Mouse (Mus musculus) forebrain, embryonic 14.5 days (tissue): ENCODE data around the gene Plxna2. TPM values are rescaled to one million over a fixed set of nuclear protein-coding genes. Genes with fewer than 3 reads are reported as not detected.

Experiments
- ATAC-seq: fragments of 200-750 bp; cut with Nextera tagmentation; 2 replicates; pipeline ENCODE4 v1.8.0; 2017; ENCODE audit warnings: mild to moderate bottlenecking, moderate library complexity
- DNase-seq: peaks from one replicate; pipeline ENCODE4 v3.0.0-alpha.2; 2015; ENCODE audit warnings: low spot score
- H3K27ac ChIP-seq: fragments of 300-500 bp; sonication (generic); 2 replicates; pipeline ENCODE4 v1.5.1; 2014; ENCODE audit warnings: low read depth, mild to moderate bottlenecking, control low read depth, low read length, moderate library complexity
- H3K27me3 ChIP-seq: fragments of 300-500 bp; sonication (generic); replicated peaks from 2 replicates; pipeline ENCODE4 v1.6.1; 2014; ENCODE audit warnings: low read length, control low read depth, mixed read lengths; ENCODE audit not compliant: control insufficient read depth, insufficient read depth
- H3K36me3 ChIP-seq: fragments of 300-500 bp; sonication (generic); 2 replicates; pipeline ENCODE4 v1.6.1; 2014; ENCODE audit warnings: low read length, control low read depth; ENCODE audit not compliant: control insufficient read depth, insufficient read depth
- H3K4me1 ChIP-seq: fragments of 300-500 bp; sonication (generic); 2 replicates; pipeline ENCODE4 v1.6.1; 2014; ENCODE audit warnings: antibody characterized with exemption, low read length, control low read depth; ENCODE audit not compliant: control insufficient read depth, insufficient read depth
- H3K4me2 ChIP-seq: fragments of 300-500 bp; sonication (generic); 2 replicates; pipeline ENCODE4 v1.6.1; 2014; ENCODE audit warnings: mild to moderate bottlenecking, control low read depth, low read length
- H3K4me3 ChIP-seq: fragments of 300-500 bp; sonication (generic); 2 replicates; pipeline ENCODE4 v1.5.1; 2014; ENCODE audit warnings: low read depth, low read length, control low read depth
- H3K9ac ChIP-seq: fragments of 300-500 bp; sonication (generic); 2 replicates; pipeline ENCODE4 v1.6.1; 2014; ENCODE audit warnings: mild to moderate bottlenecking, low read length, control low read depth, moderate library complexity
- H3K9me3 ChIP-seq: fragments of 300-500 bp; sonication (generic); replicated peaks from 2 replicates; pipeline ENCODE4 v1.6.1; 2016; ENCODE audit warnings: low read length, control low read depth, mixed read lengths; ENCODE audit not compliant: control insufficient read depth
- WGBS: fragments of 180-500 bp; shearing (Covaris S2); extraction: QIAGEN DNeasy Blood & Tissue Kit; methylation state at CpG from one replicate; pipeline ENCODE4 v1.1.7; 2014; 5-methylcytosine and 5-hydroxymethylcytosine counted together
- polyA plus RNA-seq: library from polyadenylated mRNA; unstranded; fragments of >200 nt; fragmentation: Nextera tagmentation; extraction: Ambion mirVana; gene quantifications from 2 replicates; pipeline ENCODE4 v1.2.1, GENCODE M21; 2014

Gene Plxna2
- polyA plus RNA-seq, 1 experiment from 2014 or later, result 54.7 TPM

- H3K27me3 ChIP-seq, result no peaks in the 10 kb centered on the region
- no peak for ATAC-seq
These were observed 155.9 kb downstream of the Plxna2 start for GRCm38 (mm10) chr1:194773899-194774298.

GRCm38 (mm10) chr1:194774350-194774749 is 156.3 kb downstream of the Plxna2 start:
- DNase-seq (no peak), ATAC-seq (no peak)
- peaks cover 71% of the 10 kb centered on the region for H3K36me3 ChIP-seq

More at GRCm38 (mm10) chr1:194773899-194774298, 155.9 kb downstream of the Plxna2 start:
- Histone ChIP-seq H3K9me3 (no peaks in the 10 kb centered on the region), H3K27ac (no peak overlapping the region), H3K36me3 (peaks cover 73% of the 10 kb centered on the region), H3K9ac (no peak overlapping the region), H3K4me1 (no peaks in the 10 kb centered on the region; the same call in 1 of the 2 replicates), H3K4me3 (no peak overlapping the region), H3K4me2 (no peak overlapping the region)
- peak; percentile 22 for DNase-seq
- WGBS, result 20% methylated on average over 3 of the region's 3 CpGs

GRCm38 (mm10) chr1:194774754-194775153 is 156.7 kb downstream of the Plxna2 start:
- H3K4me3 ChIP-seq, result no peak overlapping the region
- H3K27ac ChIP-seq, result no peak overlapping the region
- WGBS, result 74% methylated on average over 1 of the region's 1 CpGs
- H3K4me1 ChIP-seq, result no peaks in the 10 kb centered on the region; the same call in 1 of the 2 replicates
- peaks cover 69% of the 10 kb centered on the region for H3K36me3 ChIP-seq
- H3K4me2 ChIP-seq, result no peak overlapping the region
- ATAC-seq, result no peak
- no peak overlapping the region for H3K9ac ChIP-seq
- no peaks in the 10 kb centered on the region for H3K27me3 ChIP-seq
- no peaks in the 10 kb centered on the region for H3K9me3 ChIP-seq
- no peak for DNase-seq

More at GRCm38 (mm10) chr1:194774350-194774749, 156.3 kb downstream of the Plxna2 start:
- Histone ChIP-seq H3K4me1 (no peaks in the 10 kb centered on the region; the same call in 1 of the 2 replicates), H3K4me3 (no peak overlapping the region), H3K9me3 (no peaks in the 10 kb centered on the region), H3K27ac (no peak overlapping the region), H3K4me2 (no peak overlapping the region), H3K9ac (no peak overlapping the region), H3K27me3 (no peaks in the 10 kb centered on the region)
- 75% methylated on average over 2 of the region's 2 CpGs for WGBS

- H3K9me3 ChIP-seq, result no peaks in the 10 kb centered on the region
- no peak overlapping the region for H3K27ac ChIP-seq
- H3K4me1 ChIP-seq, result no peaks in the 10 kb centered on the region; the same call in 1 of the 2 replicates
- no peaks in the 10 kb centered on the region for H3K27me3 ChIP-seq
- DNase-seq (no peak), ATAC-seq (no peak)
- H3K4me3 ChIP-seq, result no peak overlapping the region
- peaks cover 80% of the 10 kb centered on the region for H3K36me3 ChIP-seq
- H3K4me2 ChIP-seq, result no peak overlapping the region
- H3K9ac ChIP-seq, result no peak overlapping the region
These were observed 157.8 kb downstream of the Plxna2 start for GRCm38 (mm10) chr1:194775656-194776374.

- Histone ChIP-seq H3K36me3 (peaks cover 79% of the 10 kb centered on the region), H3K4me1 (no peaks in the 10 kb centered on the region; the same call in 1 of the 2 replicates), H3K9me3 (no peaks in the 10 kb centered on the region), H3K27me3 (no peaks in the 10 kb centered on the region), H3K9ac (no peak overlapping the region), H3K4me2 (no peak overlapping the region), H3K27ac (no peak overlapping the region), H3K4me3 (no peak overlapping the region)
- DNase-seq, result no peak
- no peak for ATAC-seq
- 78% methylated on average over 5 of the region's 5 CpGs for WGBS
These were observed 158.7 kb downstream of the Plxna2 start for GRCm38 (mm10) chr1:194776510-194777244.

- H3K9me3 ChIP-seq, result no peaks in the 10 kb centered on the region
- H3K4me1 ChIP-seq, result no peaks in the 10 kb centered on the region; the same call in 1 of the 2 replicates
- H3K4me3 ChIP-seq, result no peak overlapping the region
- H3K27me3 ChIP-seq, result no peaks in the 10 kb centered on the region
- H3K36me3 ChIP-seq, result peaks cover 80% of the 10 kb centered on the region
- H3K4me2 ChIP-seq, result no peak overlapping the region
- 80% methylated on average over 2 of the region's 2 CpGs for WGBS
- ATAC-seq (no peak), DNase-seq (no peak)
- H3K9ac ChIP-seq, result no peak overlapping the region
- no peak overlapping the region for H3K27ac ChIP-seq
These were observed 159.6 kb downstream of the Plxna2 start for GRCm38 (mm10) chr1:194777608-194778007.

GRCm38 (mm10) chr1:194780392-194780791 is 162.4 kb downstream of the Plxna2 start:
- no peak overlapping the region for H3K4me2 ChIP-seq
- no peaks in the 10 kb centered on the region; the same call in 1 of the 2 replicates for H3K4me1 ChIP-seq
- ATAC-seq (no peak), DNase-seq (no peak)
- 96% methylated on average over 3 of the region's 3 CpGs for WGBS
- H3K36me3 ChIP-seq, result peaks cover 76% of the 10 kb centered on the region
- H3K27me3 ChIP-seq, result no peaks in the 10 kb centered on the region
- no peaks in the 10 kb centered on the region for H3K9me3 ChIP-seq
- H3K4me3 ChIP-seq, result no peak overlapping the region
- H3K9ac ChIP-seq, result no peak overlapping the region
- no peak overlapping the region for H3K27ac ChIP-seq

- Histone ChIP-seq H3K27me3 (no peaks in the 10 kb centered on the region), H3K9ac (no peak overlapping the region), H3K4me3 (no peak overlapping the region), H3K4me2 (no peak overlapping the region), H3K36me3 (peaks cover 76% of the 10 kb centered on the region), H3K4me1 (no peaks in the 10 kb centered on the region; the same call in 1 of the 2 replicates), H3K9me3 (no peaks in the 10 kb centered on the region), H3K27ac (no peak overlapping the region)
- WGBS, result 47% methylated on average over 5 of the region's 5 CpGs
- no peak for DNase-seq
- peak; percentile 29; the same call in 1 of the 2 replicates for ATAC-seq
These were observed 162.9 kb downstream of the Plxna2 start for GRCm38 (mm10) chr1:194780794-194781390.
